Mouse (Mus musculus) testis, adult 2 months (tissue): ENCODE results near the gene D2hgdh.

Source experiments
- CTCF ChIP-seq: fragments of 200-500 bp; IDR thresholded peaks from 2 replicates; pipeline ENCODE4 v1.5.1; 2012; ENCODE audit warnings: low read depth, mild to moderate bottlenecking, inconsistent platforms, low read length, moderate library complexity; ENCODE audit not compliant: control insufficient read depth, insufficient read depth, insufficient replicate concordance
- POLR2A ChIP-seq: fragments of 200-500 bp; IDR thresholded peaks from 2 replicates; pipeline ENCODE4 v1.6.1; 2012; ENCODE audit warnings: low read depth, mild to moderate bottlenecking, inconsistent platforms, low read length, moderate library complexity; ENCODE audit not compliant: control insufficient read depth

- TF ChIP-seq POLR2A (no peak), CTCF (no peak)
These were observed 32.7 kb downstream of the D2hgdh start for GRCm38 (mm10) chr1:93857370-93857769.
